Mouse (Mus musculus) regulatory T cell (primary cell): ENCODE measurements around the gene Plekho1.

Source experiments
- in situ Hi-C: fragments of 300-600 bp; cut with MboI, MseI; formaldehyde crosslinking; loops from one replicate; pipeline ENCODE4 v1.15.1; 2025; ENCODE audit warnings: high pct_unique_total_duplicates

The Plekho1 gene

GRCm38 (mm10) chr3:95951566-95951965, 44.2 kb downstream of the Plekho1 start:
- in situ Hi-C loops = loop anchor here (5.0 kb wide), 1 partner anchor 84 kb away; no protein-coding TSS in a partner anchor

GRCm38 (mm10) chr3:95950763-95951551, 44.8 kb downstream of the Plekho1 start:
- in situ Hi-C loops = loop anchor here (5.0 kb wide), 1 partner anchor 84 kb away; no protein-coding TSS in a partner anchor

DNA sequence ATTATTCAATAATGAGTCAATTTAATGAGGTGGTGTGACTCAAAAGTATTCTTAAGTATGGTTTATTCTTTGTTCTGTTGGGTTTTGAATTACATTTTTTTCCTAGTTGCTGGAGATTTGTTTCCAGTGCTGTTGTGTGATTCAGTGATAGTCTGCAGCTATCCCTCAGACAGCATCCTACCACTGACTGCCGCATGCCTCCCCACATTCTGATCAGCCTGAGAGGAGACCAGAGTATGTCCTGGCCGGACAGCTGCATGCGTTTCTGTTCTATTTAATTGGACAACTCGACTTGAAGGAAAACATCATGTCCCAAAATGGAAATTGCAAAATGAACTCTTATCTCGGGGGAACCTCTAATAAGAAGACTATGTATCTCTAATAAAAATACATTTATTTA, 47.5 kb downstream of the Plekho1 start:
- in situ Hi-C loops = no loop called here

DNA sequence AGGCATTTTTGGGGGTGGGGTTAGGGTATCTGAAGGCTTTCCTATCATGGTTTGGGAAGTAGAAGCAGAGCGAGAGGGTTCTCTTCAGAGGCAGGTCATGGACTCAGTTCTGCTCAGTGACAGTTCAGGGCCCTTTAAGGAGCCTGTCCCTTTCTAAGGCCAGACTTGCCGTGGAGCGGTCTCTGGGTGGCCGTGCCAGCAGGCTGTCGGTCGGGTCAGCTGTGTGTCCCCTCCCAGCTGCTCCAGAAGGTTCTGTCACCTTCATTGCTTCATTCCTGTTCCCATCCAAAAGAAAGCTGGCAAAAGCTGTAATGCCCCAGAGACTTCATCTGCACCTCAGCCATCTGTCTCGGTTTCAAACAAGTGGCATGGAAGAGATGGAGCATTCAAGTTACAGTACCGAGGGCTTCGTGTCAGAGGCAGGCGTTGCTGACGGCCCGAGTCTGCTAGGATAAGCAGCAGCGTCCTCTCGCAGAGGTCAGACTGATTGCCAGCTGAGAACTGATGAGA, 50.0 kb downstream of the Plekho1 start:
- in situ Hi-C loops = no loop called here

GRCm38 (mm10) chr3:95944742-95945141, 51.1 kb downstream of the Plekho1 start:
- in situ Hi-C loops = no loop called here

DNA sequence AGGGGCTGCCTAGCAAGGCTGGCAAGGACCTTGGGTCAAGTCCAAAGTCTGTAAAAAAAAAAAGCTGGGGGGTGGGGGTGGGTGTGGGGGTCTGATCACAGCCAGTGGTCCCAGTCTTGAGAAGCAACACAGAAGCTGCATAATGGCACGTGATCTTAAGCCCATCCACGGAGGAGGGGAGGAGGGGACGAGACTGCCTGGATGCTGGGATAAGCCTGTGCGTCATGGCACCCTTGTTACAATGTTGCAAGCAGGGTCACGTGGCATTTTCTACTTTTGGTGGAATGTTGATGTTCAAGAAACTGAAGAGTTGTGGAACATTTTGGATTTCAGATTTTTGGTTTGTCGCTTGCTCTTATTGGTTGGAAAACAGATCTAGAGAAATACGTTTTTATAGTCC, 52.6 kb downstream of the Plekho1 start:
- in situ Hi-C loops = no loop called here

DNA sequence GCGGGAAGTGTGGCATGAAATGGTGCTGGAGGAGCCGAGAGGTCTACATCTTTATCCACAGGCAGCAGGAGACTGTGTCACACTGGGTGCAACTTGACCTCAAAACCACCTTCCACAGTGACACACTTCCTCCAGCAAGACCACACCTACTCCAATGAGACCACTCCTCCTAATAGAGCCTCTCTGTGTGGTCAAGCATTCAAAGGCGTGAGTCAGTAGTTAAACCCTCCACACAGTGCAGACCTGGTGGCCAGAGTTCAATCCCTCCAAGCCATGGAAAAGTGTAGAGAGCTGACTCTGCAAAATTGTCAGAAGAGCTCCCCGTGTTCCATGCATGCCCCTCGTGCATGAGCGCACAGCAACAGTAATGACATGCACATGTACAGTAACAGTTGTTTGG, 53.1 kb downstream of the Plekho1 start:
- in situ Hi-C loops = no loop called here

- in situ Hi-C loops = no loop called here
These were observed 57.0 kb downstream of the Plekho1 start for GRCm38 (mm10) chr3:95938835-95939234.
